Mouse (Mus musculus): ENCODE data around the gene Brd7.

DNA sequence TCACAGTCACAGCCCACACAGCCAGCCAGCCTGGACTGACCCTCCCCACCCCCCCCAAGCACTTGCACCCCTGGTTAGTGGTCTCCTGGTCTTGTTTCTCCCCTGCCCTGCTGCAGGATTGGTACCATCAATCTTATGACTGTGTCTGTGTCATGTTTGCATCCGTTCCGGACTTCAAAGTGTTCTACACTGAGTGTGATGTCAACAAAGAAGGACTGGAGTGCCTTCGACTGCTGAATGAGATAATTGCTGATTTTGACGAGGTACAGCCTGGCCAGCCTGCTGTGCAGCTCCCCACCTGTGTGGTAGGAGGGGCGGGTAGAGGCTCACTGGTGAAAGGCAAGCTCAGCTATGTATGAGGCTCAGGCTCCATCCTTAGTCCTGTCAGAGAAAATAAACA, 36.7 kb downstream of the Brd7 start:
- TF ChIP-seq CTCF (IDR thresholded peaks at IDR 0.05; ENCODE audit: extremely low read depth, insufficient read depth, insufficient read length, insufficient replicate concordance) (no peak), POLR2A (IDR thresholded peaks at IDR 0.05; ENCODE audit: low read depth, low read length) (no peak)

All from spleen, adult 2 months (tissue).